Mouse (Mus musculus) retina, postnatal 7 days (tissue): ENCODE results near the gene Magee1.
"Not testable (repeated sequence)": the region's sequence is repeated elsewhere in the genome, so short reads cannot be mapped to it uniquely, and the experiment has no call there.

Experiments
- DNase-seq: peaks from one replicate; pipeline ENCODE4 v3.0.0-alpha.2; 2012; ENCODE audit warnings: low read depth, low spot score

Magee1 gene

DNA sequence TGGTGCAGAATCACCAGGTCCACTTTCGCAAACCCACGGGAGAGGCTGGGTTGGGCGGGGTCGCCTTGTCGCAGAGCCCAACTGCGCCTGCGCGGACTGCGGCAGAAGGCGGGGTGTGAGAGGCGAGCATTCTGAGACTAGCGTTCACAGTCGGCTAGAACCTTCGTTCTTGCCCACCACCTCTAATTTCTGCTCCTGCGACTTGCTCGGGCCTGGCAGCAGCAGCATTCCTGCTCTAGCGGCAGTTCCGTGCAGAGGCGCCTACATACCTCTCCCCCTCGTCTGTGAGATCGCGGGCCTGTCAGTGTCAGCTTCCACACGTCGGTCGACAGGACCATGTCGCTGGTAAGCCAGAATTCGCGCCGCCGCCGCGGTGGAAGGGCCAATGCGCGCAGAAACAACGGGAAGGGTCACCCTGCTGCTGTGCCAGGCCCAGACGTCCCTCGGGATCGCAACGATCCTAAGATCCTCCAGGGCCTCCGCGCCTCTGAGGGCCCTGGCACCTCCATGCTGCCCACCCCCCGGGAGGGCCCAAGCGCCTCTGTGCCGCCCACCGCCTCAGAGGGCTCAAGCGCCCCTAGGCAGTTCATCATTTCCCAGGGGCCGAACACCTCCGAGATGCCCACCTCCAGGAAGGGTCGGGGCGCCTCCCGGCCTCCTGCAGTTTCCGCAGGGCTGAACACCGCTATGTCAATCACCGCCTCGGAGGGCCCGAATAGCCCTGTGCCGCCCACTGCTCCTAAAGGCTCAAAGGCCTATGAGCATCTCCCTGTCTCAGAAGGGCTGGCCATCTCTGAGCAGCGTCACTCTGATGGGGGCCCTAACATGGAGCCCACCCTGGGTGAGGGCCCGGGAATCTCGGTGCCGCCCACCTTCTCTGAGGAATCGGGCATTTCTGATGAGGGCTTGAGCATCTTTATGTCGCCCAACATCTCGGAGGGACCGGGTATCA, at the start of gene Magee1:
TSS of gene Magee1 (plus strand) at position 104 of the 952 bp plus-strand sequence.
- no peak for DNase-seq

DNA sequence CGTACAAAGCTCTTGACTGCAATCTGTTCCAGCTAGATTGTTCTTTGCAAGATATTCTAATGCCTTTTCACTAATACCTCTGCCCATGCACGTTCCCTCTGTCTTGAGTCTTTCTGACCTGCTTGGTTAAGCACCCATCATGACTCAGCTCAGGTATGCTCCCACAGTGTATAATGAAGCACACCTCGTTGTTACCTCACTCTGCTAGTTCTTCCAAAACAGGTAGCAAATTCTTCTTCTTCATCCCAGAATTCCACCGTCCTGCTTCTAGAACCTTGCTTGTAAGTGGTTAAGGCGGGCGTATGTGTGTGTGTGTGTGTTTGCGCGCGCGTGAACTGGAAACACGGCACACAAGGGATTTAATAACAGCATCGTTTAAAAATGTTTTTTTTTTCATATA, 41.0 kb upstream of the Magee1 start:
- no peak for DNase-seq

DNA sequence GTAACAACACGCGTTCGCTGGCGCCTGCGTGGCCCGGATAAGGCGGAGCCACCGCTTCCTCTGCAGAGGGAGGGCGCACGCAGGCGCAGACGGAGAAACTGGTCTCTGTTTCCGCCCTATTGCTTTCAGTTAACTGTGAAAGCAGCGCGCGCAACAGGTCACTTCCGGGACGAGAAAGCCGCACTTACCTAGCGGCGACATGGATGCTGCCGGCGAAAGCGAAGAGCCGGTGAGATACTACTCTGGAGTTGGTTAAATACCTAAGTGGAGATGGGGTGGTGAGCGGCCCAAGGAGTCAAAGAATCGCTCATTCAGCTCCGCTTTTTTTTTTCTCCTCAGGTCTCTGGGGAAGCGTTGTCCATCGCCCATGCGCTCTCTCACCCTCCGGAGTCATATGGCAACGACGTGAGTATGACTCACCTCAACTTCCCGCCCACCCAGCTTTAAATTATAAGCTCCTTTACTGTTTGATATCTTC, 40.5 kb upstream of the Magee1 start, which contains the start of gene Pbdc1:
TSS of gene Pbdc1 (plus strand) at position 142 of the 478 bp plus-strand sequence.
- peak; percentile 83 for DNase-seq

DNA sequence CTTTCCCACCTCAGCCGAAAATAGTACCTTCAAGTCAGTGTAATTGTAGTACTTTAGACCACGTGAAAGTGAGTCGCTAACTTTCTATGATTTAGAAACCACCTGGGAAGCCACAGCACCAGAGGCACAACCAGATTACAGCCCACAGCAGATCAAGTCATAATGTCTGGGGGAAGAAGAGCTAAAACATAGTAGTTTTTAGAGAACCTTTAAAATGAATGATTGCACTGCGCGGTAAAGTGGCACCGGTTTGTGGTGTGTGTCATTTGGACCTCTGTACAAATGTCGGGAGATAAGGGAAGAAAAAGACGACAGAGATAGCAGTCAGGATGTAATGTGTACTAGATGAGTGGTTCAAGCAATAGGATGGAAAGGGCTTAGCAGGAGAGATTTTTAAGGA, 40.1 kb upstream of the Magee1 start:
- no peak for DNase-seq

DNA sequence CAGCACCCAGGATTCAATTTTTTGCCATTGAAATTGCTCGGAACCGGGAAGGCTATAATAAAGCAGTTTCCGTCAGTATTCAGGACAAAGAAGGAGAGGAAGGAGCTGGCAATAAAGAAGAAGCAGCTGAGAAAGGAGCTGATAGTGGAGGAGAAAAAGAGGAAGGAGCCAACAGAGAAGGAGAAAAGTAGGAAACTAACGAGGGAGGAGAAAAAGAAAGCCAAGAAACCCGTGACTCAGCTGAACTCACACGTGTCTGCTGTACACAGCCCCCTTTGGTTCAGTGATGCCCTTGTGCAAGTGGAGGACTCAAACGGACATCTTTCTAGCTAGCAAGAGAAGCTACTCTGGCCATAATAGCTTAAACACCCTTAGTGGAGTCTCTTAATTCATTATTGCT, 37.2 kb upstream of the Magee1 start:
- DNase-seq = not testable (repeated sequence)

DNA sequence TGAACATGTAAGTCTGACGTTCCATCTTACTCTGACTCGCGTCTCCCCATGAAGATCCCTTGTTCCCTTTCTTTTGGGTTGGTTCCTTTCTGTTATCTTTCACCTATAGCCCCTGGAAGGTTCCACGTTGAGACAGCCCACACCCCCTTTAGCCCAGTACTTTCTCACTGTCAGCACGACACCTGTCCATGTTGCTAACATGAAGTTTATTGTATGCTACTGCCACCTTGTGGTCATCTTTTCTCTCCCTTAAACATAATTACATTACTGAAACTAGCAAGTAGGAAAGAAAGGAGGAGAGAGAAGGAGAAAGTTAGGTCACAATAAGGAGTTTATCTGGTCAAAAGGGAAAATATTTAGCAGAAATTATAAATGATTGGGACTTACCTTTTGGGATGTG, 16.0 kb upstream of the Magee1 start:
- no peak for DNase-seq

DNA sequence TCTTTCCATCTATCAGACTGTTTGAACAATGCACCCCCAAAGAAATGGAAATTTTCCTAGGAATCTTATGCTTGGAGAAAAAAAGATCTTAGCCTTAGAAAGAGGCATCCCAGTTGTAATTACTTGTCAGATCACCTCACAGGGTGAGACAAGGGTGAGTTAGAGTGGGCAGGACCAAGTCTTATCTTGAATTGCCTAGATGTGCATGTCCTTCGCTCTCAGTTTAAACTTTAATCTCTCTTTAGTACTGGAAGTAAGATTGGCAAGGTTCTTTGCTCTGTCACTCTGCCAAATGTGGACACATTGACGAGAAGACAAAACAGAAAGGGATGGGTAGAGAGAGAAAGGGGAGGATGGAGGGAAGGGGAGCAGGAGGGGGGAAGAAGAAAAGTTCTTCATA, 5.2 kb upstream of the Magee1 start:
- DNase-seq = no peak

DNA sequence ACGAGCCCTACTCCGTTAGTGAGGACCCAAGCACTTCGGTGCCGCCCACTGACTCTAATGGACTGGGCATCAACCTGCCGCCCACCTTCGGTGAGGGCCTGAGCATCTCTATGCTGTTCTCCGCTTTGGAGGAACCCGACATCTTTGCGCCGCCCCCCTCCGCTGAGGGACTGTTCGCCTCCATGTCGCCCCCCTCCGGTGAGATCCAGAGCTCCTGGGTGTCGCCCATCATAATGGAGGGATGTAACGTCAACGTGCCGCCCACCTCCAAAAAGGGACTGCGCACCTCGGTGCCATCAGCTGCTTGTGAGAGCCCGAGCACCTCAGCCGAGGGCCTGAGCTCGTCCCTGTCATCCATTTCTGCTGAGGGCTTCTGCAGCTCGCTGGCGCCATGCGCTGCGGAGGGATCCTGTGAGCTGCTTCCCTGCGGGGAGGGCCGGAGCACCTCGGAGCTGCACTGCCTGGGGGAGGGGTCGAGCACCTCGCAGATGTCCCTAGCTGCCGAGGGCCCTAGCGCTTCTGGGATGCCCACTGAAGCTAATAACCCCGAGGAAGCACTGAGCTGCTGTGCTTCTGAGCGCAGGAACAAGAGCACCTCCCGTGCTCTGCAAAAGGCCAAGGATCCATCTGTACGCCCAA, 1.2 kb downstream of the Magee1 start:
- DNase-seq = no peak

DNA sequence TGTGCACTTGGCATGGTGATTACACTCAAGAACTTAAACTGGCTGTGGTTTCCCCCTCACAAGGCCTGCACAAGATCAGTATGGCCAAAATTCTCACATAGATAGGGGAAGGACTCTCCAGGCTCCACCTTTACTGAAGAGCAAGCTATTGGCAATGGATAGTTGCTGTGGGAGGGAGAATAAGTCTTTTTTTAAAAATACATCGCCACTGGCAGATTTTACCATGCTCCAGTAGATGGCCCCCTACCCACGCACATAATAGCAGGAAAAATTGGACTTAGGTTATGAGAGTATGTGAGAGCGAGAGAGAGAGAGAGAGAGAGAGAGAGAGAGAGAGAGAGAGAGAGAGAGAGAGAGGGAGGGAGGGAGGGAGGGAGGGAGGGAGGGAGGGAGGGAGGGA, 4.7 kb downstream of the Magee1 start:
- DNase-seq = no peak

DNA sequence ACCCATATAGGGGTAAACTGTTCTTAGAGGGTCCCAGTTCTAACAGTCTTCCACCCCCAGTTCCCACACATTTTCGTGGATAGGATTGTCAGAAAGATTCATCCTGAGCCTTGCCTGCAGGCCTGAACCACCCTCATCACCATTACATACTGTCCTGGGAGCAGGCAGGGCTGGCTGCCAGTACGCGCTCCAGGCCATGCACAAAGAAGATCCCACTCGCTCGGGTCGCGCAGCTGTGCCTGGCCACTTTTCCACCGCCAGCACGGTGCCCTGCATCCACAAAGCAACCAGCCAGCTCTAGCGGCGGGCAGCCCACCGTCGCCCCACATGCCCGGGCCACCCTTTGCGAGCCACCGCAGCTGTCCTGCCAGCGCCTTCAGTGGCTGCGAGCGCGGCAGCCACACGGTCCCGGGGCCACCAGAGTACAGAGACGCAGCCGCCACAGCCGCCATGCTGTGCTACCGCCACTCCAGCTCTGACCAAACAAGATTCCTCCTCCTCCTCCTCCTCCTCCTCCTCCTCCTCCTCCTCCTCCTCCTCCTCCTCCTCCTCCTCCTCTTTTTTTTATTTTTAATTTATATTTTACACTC, 31.8 kb downstream of the Magee1 start:
- DNase-seq = no peak

DNA sequence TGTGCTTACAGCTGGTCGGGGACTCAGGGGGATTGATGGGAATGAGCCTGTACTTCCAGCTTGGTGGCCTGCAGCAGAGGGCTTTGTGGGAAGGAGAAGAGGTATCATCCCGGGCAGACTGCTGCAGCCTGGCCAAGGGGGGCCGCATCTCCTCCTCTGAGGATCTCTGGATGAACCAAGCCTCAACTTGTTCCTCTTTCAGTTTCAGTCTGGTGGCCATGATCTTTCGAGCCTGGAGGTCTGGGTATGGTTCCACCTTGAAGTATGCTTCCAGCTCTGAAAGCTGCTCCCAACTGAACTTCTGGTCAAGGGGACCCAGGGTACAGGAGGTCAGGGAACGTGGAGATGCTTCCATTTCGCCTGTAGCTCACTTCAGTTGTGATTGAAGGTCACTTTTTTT, 44.8 kb downstream of the Magee1 start:
- not testable (repeated sequence) for DNase-seq

DNA sequence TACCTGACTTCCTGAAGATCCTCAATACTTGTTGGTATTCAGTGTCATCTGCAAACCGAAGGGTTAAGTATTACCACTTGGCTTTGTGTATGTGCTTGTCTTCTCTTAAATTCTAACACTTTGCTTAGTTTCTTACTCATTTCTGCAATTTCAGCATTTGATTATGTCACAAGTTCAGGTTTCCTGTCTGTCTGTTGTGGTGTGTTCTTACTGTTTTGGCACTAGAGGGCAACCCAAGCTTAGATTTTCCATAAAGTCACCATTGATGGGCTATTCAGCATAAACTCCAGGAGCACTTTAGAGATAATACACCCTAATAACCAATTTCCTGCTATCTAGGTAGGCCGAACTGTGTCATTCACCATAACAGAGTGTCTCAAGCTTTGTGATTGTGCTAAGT, 47.0 kb downstream of the Magee1 start:
- DNase-seq = no peak
